Mouse (Mus musculus) midbrain, embryonic 10.5 days (tissue): ENCODE data around the gene Slc25a3. TPM values are rescaled to one million over a fixed set of nuclear protein-coding genes. Genes with fewer than 3 reads are reported as not detected.

ENCODE experiments used
- polyA plus RNA-seq: library from polyadenylated mRNA; unstranded; fragments of >200 nt; fragmentation: Nextera tagmentation; extraction: Ambion mirVana; gene quantifications from 2 replicates; pipeline ENCODE4 v1.2.1, GENCODE M21; 2016

Slc25a3 gene
- polyA plus RNA-seq, 1 experiment from 2014 or later = 388 TPM

Other genes with a start within 250 kb of the Slc25a3 start
- 18.1 and 21.5 TPM in 2 replicates for gene Apaf1, start 41.3 kb downstream of the Slc25a3 start, polyA plus RNA-seq
- gene Ikbip, start 41.1 kb downstream of the Slc25a3 start, polyA plus RNA-seq = 20.9 and 23.0 TPM in 2 replicates
- 272 and 275 TPM in 2 replicates for gene Tmpo, start 57.3 kb upstream of the Slc25a3 start, polyA plus RNA-seq